Mouse (Mus musculus) forebrain, embryonic 13.5 days (tissue): ENCODE measurements at regions not wholly inside any gene's neighbourhood (a gene's known extent, or its start where the extent isn't known, plus 50 kb on each side); places are given as distances from the start of the nearest gene placed in this dataset.
A peak's percentile ranks its signal among the peaks of the same experiment; 100 is the strongest.

Experiments used
- ATAC-seq: fragments of 200-750 bp; cut with Nextera tagmentation; 2 replicates; pipeline ENCODE4 v1.8.0; 2017
- H3K27ac ChIP-seq: fragments of 300-500 bp; sonication (generic); 2 replicates; pipeline ENCODE4 v1.5.1; 2015; ENCODE audit warnings: inconsistent platforms, mild to moderate bottlenecking, moderate library complexity
- H3K27me3 ChIP-seq: fragments of 300-500 bp; sonication (generic); 2 replicates; pipeline ENCODE4 v1.6.1; 2015; ENCODE audit warnings: mild to moderate bottlenecking, inconsistent platforms
- H3K36me3 ChIP-seq: fragments of 300-500 bp; sonication (generic); 2 replicates; pipeline ENCODE4 v1.6.1; 2015; ENCODE audit warnings: mild to moderate bottlenecking, inconsistent platforms; ENCODE audit not compliant: poor library complexity, severe bottlenecking
- H3K4me1 ChIP-seq: fragments of 300-500 bp; sonication (generic); 2 replicates; pipeline ENCODE4 v1.6.1; 2015; ENCODE audit warnings: inconsistent platforms
- H3K4me2 ChIP-seq: fragments of 300-500 bp; sonication (generic); 2 replicates; pipeline ENCODE4 v1.6.1; 2015; ENCODE audit warnings: inconsistent platforms, mild to moderate bottlenecking, moderate library complexity
- H3K4me3 ChIP-seq: fragments of 300-500 bp; sonication (generic); 2 replicates; pipeline ENCODE4 v1.5.1; 2015; ENCODE audit warnings: mild to moderate bottlenecking, inconsistent platforms
- H3K9ac ChIP-seq: fragments of 300-500 bp; sonication (generic); 2 replicates; pipeline ENCODE4 v1.6.1; 2015; ENCODE audit warnings: mild to moderate bottlenecking, inconsistent platforms
- H3K9me3 ChIP-seq: fragments of 300-500 bp; sonication (generic); replicated peaks from 2 replicates; pipeline ENCODE4 v1.6.1; 2016; ENCODE audit warnings: inconsistent platforms
- WGBS: fragments of 180-500 bp; shearing (Covaris S2); methylation state at CpG from one replicate; pipeline ENCODE4 v1.1.7; 2015; 5-methylcytosine and 5-hydroxymethylcytosine counted together

DNA sequence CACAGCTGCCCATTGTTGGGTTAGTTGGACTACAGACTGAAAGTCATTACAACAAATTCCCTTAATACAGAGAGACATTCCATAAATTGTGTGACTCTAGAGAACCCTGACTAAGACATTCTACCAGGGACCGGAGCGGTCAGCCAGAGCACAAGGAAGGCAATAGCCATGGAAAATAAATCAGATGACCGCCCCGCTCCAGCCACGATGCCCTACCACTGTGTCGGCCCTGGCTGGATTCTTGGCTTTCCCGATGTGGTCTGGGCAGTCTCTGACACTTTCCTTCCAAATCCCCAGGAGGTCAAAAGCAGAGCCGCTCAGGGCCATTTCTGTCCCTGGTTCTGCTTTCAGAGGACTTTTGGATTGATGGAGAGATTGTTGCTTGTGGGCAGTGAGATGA, 57.8 kb downstream of the Lsm3 start:
- H3K4me3 ChIP-seq, result no peak overlapping the region
- no peak for ATAC-seq
- no peak overlapping the region for H3K4me2 ChIP-seq
- H3K27ac ChIP-seq, result no peak overlapping the region
- 0 out of 2 replicates have a peak, but pooled peaks cover 5% of the 10 kb centered on the region for H3K4me1 ChIP-seq
- H3K36me3 ChIP-seq, result no peaks in the 10 kb centered on the region
- H3K9ac ChIP-seq, result no peak overlapping the region
- H3K27me3 ChIP-seq, result no peaks in the 10 kb centered on the region
- no peaks in the 10 kb centered on the region for H3K9me3 ChIP-seq
- WGBS, result 88% methylated on average over 8 of the region's 8 CpGs

DNA sequence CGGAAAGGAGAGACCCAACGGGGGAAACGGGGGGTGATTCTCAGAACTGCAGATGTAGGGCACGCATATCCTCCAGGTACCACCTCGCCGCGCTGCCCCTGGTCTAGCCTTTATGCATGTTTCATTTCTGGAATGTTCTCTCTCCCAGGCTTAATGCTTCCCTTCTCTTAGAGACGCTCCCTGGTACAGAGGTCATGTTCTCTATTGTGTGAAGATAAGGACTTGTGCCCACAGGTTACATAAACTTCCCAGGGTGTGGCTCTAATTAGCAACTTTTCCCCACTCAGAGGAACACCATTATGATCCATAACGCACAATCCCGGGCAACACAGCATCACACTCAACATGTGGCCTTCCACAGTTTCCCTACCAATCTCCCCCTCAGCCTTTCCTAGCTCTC, 58.7 kb downstream of the Lsm3 start:
- no peak for ATAC-seq
- H3K4me1 ChIP-seq, result 0 out of 2 replicates have a peak, but pooled peaks cover 5% of the 10 kb centered on the region
- H3K4me2 ChIP-seq, result no peak overlapping the region
- 86% methylated on average over 10 of the region's 10 CpGs for WGBS
- no peak overlapping the region for H3K4me3 ChIP-seq
- no peak overlapping the region for H3K27ac ChIP-seq
- no peaks in the 10 kb centered on the region for H3K9me3 ChIP-seq
- no peaks in the 10 kb centered on the region for H3K27me3 ChIP-seq
- H3K9ac ChIP-seq, result no peak overlapping the region
- no peaks in the 10 kb centered on the region for H3K36me3 ChIP-seq

DNA sequence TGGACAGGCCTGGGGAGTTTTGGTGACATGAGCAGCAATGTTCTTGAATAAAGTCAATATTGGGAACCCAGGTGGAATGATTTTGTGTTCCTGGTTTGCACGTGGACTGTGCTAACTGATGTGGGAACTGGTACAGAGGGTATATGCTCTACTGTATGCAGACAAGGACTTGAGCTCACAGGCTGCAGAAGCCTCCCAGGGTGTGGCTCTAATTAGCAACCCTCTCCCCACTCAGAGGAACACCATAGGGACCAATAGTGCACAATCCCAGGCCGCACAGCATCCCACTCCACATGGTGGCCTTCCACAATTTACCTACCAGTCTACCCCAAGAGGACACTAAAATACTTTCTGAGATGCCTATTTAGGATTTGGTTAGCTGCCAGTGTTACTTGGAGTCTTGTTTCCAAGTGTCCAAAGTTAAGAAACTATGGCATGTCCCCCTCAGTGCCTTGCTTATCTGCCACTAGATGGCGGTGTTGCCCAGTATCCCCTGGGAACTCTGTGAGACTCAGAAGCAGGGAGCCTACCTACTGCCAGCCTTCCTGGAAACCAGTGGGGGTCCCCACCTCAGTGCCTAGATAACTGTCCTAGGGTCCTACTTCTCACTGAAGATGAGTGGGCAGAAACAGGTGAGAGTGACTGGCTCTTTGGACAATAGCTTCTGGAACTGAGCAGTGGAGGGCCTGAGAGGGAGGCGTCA, 60.1 kb downstream of the Lsm3 start:
- ATAC-seq, result peak; percentile 78; the same call in 1 of the 2 replicates
- Histone ChIP-seq H3K9ac (no peak overlapping the region), H3K4me2 (no peak overlapping the region), H3K4me3 (no peak overlapping the region), H3K9me3 (no peaks in the 10 kb centered on the region), H3K36me3 (no peaks in the 10 kb centered on the region), H3K4me1 (0 out of 2 replicates have a peak, but pooled peaks cover 5% of the 10 kb centered on the region), H3K27ac (no peak overlapping the region), H3K27me3 (no peaks in the 10 kb centered on the region)
- 63% methylated on average over 4 of the region's 4 CpGs for WGBS

DNA sequence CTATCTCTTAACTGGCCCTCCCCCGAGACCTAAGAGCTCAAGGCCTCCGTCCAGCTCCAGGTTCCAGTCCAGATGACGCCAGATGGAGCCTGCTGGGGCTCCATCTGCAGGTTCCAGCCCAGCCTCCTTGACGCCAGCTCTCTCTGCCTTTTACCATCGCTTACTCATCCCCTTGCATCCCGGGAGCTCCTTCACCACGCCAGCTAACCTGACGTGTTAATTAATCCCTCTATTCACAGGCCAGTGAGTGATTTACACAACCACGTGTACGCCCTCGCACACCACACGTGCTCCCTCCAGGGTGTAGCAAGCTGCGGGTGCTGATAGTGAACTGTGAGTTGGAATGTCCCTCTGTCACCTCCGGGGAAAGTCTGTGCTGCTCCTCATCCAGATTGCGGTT, 61.2 kb downstream of the Lsm3 start:
- Histone ChIP-seq H3K27me3 (no peaks in the 10 kb centered on the region), H3K4me2 (no peak overlapping the region), H3K9me3 (no peaks in the 10 kb centered on the region), H3K36me3 (no peaks in the 10 kb centered on the region), H3K4me3 (no peak overlapping the region), H3K4me1 (0 out of 2 replicates have a peak, but pooled peaks cover 5% of the 10 kb centered on the region), H3K9ac (no peak overlapping the region), H3K27ac (no peak overlapping the region)
- ATAC-seq, result no peak
- 39% methylated on average over 15 of the region's 15 CpGs for WGBS

DNA sequence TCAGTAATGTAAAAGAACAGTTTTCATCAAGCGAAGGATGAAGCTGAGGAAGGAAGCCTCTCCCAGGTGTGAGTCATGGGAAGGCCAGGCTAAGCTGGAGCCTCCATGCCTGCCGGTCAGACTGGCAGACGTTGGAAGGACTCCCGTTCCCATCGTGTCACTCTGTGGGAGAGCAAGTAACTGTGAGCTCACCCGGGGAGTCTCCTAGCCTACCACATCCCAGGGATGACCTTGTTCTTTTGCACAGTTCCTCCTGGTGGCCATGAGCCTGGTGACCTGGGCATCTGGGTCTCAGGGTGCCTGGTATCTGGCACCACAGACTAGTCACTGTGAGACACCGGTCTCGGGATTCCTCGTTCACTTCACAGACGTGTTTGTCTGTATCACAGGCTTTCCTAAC, 63.9 kb downstream of the Lsm3 start:
- ATAC-seq, result no peak

DNA sequence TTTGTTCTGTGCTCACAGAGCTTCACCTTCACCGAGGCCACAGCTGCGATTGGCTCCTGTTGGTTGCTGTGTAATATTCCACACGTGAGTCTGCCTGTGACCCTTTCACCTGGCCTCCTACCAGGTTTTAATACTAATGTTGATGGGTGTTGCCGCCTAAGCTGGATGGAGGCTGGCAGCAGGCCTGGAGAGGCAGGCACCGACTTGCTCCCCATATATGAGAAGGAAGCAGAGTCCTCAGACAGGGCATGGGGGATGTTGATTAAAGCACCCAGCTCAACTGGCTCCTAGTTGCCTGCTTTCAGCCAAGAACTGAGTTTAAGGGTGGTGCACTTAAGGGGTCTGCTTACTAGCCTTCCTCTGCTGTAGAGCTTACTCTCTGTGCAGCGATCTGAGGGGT, 64.9 kb downstream of the Lsm3 start:
- WGBS, result 91% methylated on average over 6 of the region's 6 CpGs

More for the DNA sequence above, 63.9 kb downstream of the Lsm3 start:
- no peak overlapping the region for H3K4me3 ChIP-seq
- H3K27me3 ChIP-seq, result no peaks in the 10 kb centered on the region
- H3K4me1 ChIP-seq, result 0 out of 2 replicates have a peak, but pooled peaks cover 5% of the 10 kb centered on the region
- no peak overlapping the region for H3K4me2 ChIP-seq
- no peak overlapping the region for H3K9ac ChIP-seq
- no peaks in the 10 kb centered on the region for H3K9me3 ChIP-seq
- H3K27ac ChIP-seq, result no peak overlapping the region
- 86% methylated on average over 10 of the region's 10 CpGs for WGBS
- no peaks in the 10 kb centered on the region for H3K36me3 ChIP-seq

DNA sequence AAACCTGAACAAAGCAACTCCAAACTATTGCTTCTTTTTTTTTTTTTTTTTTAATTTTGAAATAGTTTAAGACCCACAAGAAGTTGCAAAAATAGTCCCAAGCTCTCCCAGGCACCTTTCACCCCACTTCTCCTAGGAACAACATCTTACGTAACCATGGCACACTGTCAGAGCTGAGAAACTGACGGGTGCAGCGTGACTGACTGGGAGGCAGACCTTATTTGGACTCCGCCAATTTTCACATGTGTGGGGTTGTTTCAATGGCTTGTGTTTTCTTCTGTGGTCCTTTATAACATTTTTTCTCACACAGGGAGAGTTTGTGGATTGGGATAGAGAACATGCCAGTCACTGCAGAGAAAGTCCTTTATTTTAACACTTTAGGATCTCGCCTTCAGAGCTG, 66.6 kb downstream of the Lsm3 start:
- Histone ChIP-seq H3K4me2 (no peak overlapping the region), H3K27me3 (no peaks in the 10 kb centered on the region), H3K9me3 (no peaks in the 10 kb centered on the region), H3K9ac (no peak overlapping the region), H3K4me3 (no peak overlapping the region), H3K4me1 (no peaks in the 10 kb centered on the region), H3K27ac (no peak overlapping the region), H3K36me3 (no peaks in the 10 kb centered on the region)
- no peak for ATAC-seq
- 87% methylated on average over 5 of the region's 5 CpGs for WGBS

More for the DNA sequence above, 64.9 kb downstream of the Lsm3 start:
- no peaks in the 10 kb centered on the region for H3K27me3 ChIP-seq
- no peak for ATAC-seq
- H3K27ac ChIP-seq, result no peak overlapping the region
- H3K36me3 ChIP-seq, result no peaks in the 10 kb centered on the region
- no peaks in the 10 kb centered on the region for H3K9me3 ChIP-seq
- 0 out of 2 replicates have a peak, but pooled peaks cover 5% of the 10 kb centered on the region for H3K4me1 ChIP-seq
- no peak overlapping the region for H3K4me3 ChIP-seq
- H3K4me2 ChIP-seq, result no peak overlapping the region
- H3K9ac ChIP-seq, result no peak overlapping the region

DNA sequence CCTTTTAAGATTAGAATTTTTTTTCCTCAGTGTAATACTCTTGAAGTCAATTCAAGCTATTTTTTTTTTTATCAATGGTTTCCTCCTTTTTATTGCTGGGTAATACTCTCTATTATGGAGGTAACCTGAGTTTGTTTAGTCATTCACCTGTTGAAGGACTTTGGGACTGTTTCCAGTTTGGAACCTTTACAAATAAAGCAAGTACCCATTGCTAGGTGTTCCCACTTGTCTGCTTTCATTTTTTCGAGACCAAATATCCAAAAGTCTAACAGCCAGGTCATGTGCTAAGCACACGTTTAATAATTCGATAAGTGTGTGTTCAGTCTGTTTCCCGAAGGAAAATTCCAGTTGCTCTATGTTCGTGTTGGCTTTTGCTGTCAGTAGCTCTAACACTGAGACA, 67.6 kb downstream of the Lsm3 start:
- Histone ChIP-seq H3K27ac (no peak overlapping the region), H3K4me1 (no peaks in the 10 kb centered on the region), H3K9ac (no peak overlapping the region), H3K4me3 (no peak overlapping the region), H3K36me3 (no peaks in the 10 kb centered on the region), H3K27me3 (no peaks in the 10 kb centered on the region), H3K4me2 (no peak overlapping the region), H3K9me3 (no peaks in the 10 kb centered on the region)
- WGBS, result 93% methylated on average over 5 of the region's 5 CpGs
- no peak for ATAC-seq

DNA sequence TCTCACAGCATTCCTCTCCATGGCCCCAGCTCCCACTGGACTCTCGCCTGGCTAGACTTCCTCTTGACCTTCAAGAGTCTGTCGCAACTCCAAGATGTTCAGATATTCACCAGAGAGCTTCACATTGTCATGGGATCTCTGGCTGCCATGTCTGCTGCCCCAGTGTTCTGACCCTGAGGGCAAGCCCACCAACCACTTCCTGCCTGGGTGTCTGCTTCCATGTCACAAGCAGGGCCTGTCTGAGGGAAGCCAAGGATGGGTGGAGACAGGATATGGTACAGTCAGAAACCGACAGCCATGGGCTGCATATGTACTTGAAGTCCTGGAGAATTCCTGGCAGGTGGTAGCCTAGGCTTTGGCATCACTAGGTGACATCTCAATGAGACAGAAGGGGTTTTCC, 69.8 kb downstream of the Lsm3 start:
- Histone ChIP-seq H3K36me3 (no peaks in the 10 kb centered on the region), H3K27ac (no peak overlapping the region), H3K9me3 (no peaks in the 10 kb centered on the region), H3K4me2 (no peak overlapping the region), H3K9ac (no peak overlapping the region), H3K27me3 (no peaks in the 10 kb centered on the region), H3K4me3 (no peak overlapping the region), H3K4me1 (peaks cover 6% of the 10 kb centered on the region)
- no peak for ATAC-seq
- 95% methylated on average over 3 of the region's 3 CpGs for WGBS

DNA sequence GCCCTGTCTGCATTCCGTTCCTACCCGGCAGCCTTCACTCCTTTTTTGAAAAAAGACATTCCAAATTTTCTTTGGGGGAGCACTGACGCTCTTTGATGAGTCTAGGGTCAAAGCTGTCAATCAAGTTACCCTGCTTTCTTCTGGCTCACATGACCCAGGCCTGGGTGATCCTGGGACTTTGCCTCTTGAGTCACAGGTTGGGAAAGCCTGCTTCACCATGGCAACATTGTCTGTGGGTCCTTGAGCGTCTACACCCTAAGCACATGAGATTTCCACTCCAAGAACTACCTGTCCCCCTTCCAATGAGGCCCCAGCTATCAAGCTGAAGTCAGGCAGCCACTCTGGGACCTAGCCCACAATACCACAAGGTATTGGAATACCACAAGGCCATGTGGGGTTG, 73.5 kb downstream of the Lsm3 start:
- Histone ChIP-seq H3K4me2 (no peak overlapping the region), H3K27ac (no peak overlapping the region), H3K36me3 (no peaks in the 10 kb centered on the region), H3K9me3 (no peaks in the 10 kb centered on the region), H3K27me3 (no peaks in the 10 kb centered on the region), H3K4me1 (peaks cover 18% of the 10 kb centered on the region), H3K4me3 (no peak overlapping the region), H3K9ac (no peak overlapping the region)
- WGBS, result 71% methylated on average over 4 of the region's 4 CpGs
- ATAC-seq, result no peak

DNA sequence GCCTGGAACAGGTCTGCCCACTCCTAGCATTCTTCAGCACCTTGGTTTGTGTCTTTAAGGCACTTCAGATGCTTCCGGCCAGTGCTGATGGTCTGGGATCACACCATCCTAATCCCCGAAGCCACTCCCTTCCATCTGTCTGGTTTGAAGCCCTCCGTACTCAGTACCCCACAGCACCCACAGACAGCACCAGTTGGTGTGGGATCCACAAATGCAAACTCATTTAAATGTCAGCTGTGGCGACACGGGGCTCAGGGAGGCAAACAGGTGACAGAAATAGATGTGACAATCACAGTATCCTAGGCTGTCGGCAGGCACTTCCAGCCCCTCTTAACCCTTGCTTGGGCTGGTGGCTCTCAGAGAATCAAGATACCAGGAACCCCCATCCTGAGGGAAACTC, 74.7 kb downstream of the Lsm3 start:
- Histone ChIP-seq H3K9me3 (no peaks in the 10 kb centered on the region), H3K27ac (no peak overlapping the region), H3K27me3 (no peaks in the 10 kb centered on the region), H3K4me1 (peaks cover 18% of the 10 kb centered on the region), H3K9ac (no peak overlapping the region), H3K36me3 (no peaks in the 10 kb centered on the region), H3K4me2 (no peak overlapping the region), H3K4me3 (no peak overlapping the region)
- 0 out of 2 replicates have a peak, but pooled peaks have one; percentile 19 for ATAC-seq
- WGBS, result 43% methylated on average over 6 of the region's 6 CpGs

DNA sequence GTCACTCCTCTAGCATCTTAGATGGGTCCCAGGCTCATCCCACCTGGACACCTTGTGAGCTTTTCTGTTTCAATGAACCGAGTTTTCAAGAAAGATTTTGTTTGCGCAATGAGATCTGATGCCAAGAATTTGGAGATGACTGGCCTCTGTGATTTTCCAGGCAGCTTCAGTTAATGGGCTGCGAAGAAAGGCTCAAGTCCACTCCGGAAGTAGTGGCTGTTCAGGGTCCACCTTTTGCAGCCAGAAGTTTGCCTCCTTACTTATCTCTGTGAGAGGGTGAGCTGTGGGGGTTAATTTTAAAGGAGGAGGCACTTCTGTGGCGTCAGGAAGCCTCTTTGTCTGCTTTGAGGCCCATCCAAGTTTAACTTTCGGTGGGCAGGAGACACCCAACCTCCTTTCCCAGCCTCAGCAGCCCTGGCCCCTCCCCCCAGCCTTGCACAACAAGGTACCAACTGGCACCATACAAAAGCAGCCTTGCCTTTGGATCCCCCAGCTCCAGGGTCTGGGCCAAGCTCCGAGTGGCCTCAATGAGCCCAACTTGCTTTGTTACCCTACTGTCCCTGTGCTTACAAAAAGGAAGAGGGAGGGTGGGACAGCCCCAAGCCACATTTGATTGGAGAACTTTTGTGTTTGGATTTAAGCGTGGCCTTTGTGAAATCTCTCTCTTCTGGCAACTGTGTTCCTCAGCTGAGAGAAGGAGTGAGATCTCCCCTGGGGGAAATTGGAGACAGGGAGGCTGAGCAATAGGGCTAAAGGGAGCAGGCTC, 75.3 kb downstream of the Lsm3 start:
- no peak overlapping the region for H3K9ac ChIP-seq
- no peaks in the 10 kb centered on the region for H3K27me3 ChIP-seq
- WGBS, result 43% methylated on average over 8 of the region's 8 CpGs
- H3K36me3 ChIP-seq, result no peaks in the 10 kb centered on the region
- H3K4me1 ChIP-seq, result peaks cover 18% of the 10 kb centered on the region
- H3K4me3 ChIP-seq, result no peak overlapping the region
- H3K9me3 ChIP-seq, result no peaks in the 10 kb centered on the region
- ATAC-seq, result no peak
- H3K27ac ChIP-seq, result peak overlapping the region; percentile 25
- no peak overlapping the region for H3K4me2 ChIP-seq
